Mouse (Mus musculus) spleen, adult 18-20 months (tissue): ENCODE measurements around the gene Lmod2.

Experiments used
- DNase-seq, 2 experiments: peaks; one replicate each; pipeline ENCODE4 v3.0.0; 2022; ENCODE audit warnings: mixed read lengths in 2 of 2

Lmod2 gene

DNA sequence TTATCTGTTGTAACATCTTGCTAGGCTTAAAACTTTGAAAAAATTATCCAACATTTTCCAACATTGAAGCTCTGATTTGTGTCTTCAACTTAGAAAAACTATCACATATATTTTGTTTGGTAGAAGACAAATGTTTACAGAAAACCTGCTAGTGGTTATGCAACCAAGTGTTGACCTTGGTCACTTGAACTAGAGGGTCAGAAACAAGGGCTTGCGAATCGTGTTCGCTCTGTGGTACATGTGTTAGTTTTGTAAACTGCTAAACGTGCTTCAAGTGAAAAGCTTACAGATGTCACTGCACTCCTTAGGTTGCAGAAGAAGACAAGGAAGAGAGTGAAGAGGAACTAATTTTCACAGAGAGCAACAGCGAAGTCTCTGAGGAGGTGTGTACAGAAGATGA, 5.4 kb downstream of the Lmod2 start:
- DNase-seq = no peak

DNA sequence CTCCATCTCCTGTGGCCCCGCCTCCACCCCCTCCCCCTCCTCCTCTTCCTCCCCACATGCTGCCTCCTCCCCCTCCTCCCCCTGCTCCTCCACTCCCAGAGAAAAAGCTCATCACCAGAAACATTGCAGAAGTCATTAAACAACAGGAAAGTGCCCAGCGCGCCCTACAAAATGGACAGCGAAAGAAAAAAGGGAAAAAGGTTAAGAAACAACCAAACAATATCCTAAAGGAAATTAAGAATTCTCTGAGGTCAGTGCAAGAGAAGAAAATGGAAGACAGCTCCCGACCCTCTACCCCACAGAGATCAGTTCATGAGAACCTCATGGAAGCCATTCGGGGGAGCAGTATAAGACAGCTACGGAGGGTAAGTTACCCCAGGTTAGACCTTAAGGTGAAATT, 6.7 kb downstream of the Lmod2 start:
- no peak for DNase-seq

DNA sequence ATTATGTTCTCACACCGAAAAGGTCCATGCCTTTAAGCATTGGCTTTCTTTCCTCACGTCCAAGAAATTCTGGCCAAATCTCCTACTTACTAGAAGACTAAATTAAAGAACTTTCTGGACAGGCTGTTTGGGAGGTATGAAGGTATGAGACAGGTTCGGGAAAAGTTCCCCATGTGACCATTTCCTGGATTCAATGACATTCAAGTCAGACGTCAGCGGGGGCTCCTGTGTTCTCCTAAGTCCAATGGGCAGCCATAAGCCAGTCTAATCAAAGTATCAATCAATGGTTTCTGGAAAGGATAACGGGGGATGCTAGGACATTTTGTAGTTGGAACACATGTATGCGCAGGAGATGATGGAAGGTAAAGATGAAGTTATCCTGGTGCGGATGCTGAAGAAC, 8.1 kb downstream of the Lmod2 start:
- DNase-seq = no peak

DNA sequence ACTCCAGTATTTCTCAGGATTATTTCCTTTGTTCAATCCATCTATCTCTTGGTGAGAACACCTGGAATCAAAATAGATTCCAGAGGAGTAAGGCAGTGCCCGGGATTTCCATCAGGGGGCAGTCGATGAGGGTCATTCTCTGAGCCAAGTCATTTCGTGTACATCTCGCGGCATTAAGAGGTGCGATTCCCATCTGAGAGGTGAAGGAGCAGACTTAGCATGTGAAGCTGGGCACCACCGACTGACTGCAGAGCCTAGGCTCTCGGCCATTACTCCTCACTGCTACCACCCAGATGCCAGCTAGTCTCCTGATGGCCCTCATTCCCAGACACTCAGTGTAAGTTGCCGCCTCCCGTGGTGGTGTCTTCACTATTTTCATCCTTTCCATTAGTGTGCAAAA, 8.9 kb downstream of the Lmod2 start:
- DNase-seq = no peak

DNA sequence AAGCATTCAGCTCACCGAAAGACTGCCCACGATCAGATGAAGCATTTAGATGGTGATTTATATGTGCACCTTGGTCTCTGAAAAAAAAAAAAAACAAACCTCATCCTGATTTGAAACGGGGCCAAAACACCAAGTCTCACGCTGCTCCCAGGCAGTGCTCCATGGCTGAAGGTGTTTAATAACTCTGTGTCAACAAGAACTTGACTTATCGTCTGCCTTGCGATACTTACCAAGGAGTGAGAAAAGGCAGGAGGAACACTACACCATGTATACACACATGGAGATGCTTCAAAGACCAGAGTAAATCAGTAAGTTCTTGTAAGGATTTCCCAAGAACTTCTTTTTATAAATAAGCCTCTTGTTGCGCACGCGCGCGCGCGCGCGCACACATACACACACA, 10.0 kb downstream of the Lmod2 start:
- DNase-seq = no peak

DNA sequence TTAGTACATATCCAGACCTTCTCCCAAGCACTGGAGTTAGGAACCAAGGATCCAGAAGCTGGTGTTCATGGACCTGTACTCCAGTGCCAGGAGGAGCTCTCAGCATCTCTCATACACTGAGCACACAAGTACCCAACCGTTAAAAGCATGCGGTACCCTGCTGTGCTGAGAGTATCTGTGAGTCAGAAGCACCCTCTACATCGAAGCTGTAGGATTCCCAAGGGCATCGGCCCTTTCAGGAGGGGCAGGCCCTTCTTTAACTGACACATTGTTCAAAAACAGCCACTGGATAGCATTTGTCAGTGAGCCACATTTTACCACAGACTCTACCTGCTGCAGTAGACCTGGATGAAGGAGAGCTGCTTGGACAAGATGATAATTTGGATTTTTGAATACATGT, 10.6 kb downstream of the Lmod2 start:
- no peak for DNase-seq

DNA sequence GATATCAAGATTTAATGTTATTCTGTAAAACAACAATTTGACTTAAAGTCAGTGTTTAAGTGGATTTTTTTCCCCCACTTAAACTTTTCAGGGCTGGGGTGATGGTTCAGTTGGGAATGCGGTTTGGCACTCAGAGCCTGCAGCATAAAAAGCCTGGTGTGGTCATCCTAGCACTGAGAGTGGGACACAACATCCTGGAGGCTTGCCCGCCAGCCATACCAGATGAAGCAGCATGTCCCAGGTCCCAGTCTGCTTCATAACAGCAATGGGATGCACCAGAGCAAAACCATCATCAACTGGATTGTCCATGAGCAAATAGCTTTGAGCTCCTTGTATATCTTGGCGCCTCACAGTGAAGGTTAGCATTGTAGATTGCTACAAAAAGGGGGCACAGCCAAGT, 11.1 kb downstream of the Lmod2 start:
- no peak for DNase-seq

DNA sequence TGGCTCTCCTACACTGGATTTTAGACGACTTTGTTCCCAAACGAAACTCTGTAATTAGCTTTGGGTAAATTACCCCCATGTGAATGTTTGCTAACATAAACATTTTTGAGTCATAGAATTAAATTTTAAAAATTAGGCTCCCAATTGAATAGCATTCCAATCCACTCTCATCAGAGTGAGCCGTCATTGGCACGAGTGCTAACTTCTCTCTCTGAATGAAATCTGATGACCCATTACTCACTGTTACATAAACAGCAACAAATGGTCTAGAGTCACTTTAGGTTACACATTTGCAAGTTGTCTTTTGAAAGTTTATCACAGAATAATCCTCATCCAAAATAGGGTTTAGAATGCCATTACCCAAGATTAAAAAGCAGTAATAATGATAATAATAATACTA, 12.0 kb downstream of the Lmod2 start:
- no peak for DNase-seq

DNA sequence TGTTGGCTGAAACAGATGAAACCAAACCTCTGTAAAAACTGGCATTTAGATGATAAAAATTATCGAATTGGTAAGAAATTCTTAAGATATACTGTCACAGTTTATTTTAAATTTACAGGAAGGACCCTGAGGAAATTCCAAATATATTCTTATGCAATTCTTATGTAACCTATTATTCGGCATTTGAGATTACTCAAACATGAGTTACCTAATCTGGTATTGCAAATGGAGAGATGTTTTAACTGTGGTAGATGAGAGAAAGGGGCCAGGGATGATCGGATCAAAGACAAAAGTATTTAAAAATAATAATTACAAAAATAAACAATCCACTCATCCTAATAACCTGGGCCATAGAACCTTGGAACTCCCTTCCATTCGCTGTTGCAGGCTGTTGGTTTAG, 12.8 kb downstream of the Lmod2 start:
- no peak for DNase-seq

DNA sequence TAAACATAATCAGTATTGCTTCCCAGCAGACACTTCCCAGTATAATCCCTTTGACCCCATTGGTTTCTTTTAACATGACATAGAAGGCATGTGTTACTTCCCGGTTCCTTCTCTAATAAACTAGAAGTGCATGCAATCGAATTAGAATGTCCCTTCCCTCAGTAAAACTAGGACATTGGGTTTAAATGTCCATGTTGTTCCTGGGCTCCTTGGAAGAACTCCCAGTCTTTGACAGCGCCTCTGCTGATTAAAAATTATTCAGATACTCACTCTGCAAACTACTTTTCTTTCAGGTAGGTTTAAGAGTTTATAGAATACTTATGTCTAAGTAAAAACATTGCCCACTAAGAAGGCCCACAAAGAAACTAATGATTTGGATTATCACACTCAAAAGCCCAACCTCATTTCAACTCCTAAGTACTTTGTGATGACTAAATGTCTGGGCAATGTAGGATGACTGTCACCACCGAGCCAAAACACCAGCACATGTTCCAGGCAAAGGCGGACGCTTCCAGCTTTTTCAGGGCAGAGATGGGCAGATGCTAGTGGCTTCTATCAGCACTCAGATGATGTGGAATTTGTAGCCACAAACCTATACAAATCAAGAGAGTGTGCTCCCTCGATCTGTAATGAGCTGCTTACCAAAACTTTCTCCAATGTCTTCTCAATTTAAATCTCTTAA, 14.7 kb downstream of the Lmod2 start:
- DNase-seq = no peak

DNA sequence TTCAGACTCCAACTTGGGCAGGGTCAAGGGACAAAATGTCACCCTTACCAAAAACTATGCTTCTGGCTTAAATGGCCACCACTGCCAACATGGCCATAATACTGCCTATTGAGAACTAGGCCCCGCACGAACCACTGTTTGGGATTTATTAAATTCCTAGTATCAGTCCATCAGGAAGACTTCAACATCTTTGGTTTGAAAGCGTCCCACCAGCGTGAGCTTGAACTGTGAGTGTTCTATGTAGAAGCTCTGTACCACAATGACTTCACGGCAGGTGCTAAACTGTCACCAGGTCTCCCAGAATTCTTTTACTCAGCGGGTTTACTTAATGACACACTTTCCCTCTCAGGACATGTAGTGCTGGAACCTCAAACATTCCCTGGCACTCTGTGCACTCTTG, 15.8 kb downstream of the Lmod2 start:
- DNase-seq = no peak

DNA sequence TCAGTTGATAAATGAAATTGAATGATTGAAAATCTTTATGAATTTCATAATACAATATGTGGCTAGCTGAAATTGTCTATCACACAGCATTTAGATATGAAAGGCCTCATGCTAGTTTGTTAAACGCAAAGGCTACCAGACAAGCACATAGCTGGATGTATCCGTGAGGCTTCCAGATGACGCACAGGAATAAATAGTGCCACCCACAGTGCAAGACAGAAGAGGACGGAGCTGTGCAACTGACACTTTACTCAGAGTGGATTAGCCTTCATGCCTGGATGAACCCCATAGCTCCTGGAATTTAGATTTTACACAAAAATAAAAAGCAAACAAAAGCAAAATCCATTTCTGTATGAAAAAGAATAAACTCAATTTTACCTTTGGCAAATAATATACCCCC, 16.4 kb downstream of the Lmod2 start:
- no peak for DNase-seq

DNA sequence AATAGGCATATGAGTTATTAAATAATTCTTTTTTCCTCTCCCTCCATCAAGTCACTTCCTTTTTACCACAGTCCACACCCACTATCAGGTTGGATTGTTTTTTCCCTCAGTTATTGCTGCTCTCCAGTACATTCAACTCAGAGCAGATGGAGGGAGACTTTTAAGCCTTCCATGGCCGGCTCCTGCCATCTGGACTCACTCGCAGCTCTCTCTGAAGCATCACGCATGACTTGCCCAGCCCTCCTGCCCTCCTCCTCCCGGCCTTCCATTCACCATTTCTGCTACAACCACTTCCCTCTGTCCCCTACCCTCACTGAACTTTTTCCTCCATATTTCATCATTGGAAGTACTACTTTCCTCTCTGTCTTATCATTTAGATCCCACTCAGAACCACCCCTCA, 19.2 kb downstream of the Lmod2 start:
- no peak for DNase-seq

DNA sequence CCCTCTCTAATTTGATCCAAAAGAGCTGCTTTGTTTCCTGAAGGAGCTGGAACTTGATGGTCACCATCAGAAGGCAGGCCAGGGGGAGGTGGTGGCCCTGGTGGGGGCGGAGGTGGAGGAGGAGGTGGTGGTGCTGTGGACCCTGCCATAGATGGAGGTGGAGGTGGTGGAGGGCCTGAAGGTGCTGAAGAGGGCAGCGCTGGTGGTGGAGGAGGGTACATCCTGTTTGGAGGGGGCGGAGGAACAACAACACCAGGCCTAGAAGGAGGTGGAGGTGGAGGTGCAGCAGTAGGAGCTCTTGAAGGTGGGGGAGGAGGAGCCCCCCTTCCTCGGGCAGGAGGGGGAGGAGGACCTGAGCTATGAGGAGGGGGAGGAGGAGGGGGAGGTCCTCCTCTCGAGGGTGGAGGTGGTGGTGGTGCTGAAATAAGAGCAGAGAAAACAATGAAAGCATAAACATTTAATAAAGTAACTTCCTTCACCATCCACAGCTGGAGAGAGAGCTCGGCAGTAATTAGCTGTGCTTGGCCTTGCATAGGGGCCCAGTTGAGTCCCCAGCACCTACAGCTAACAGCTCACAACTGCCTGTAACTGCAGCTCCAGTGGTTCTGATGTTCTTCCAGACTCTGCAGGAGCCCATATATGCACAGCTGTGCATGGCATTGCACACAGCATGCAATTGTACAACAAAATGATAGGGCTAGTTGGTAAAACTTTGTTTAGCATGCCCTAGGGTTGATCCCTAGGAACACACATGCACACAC, 21.9 kb downstream of the Lmod2 start:
- no peak for DNase-seq

DNA sequence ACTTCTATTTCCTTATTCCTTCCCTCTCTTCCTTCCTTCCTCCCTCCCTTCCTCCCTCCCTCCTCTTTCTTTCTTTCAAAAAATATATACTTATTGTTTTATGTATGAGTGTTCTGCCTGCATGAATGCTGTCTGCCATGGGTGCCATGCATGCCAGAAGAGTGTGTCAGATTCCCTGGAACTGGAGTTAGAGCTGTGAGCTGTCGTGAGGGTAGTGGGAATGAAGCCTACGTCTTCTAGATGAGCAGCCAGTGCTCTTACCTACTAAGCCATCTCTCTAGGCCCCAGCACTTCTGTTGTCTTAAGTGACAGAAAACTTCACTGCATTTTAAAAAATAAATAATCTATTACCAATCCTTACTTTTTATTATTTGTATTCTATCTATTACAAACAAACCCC, 23.4 kb downstream of the Lmod2 start:
- no peak for DNase-seq

DNA sequence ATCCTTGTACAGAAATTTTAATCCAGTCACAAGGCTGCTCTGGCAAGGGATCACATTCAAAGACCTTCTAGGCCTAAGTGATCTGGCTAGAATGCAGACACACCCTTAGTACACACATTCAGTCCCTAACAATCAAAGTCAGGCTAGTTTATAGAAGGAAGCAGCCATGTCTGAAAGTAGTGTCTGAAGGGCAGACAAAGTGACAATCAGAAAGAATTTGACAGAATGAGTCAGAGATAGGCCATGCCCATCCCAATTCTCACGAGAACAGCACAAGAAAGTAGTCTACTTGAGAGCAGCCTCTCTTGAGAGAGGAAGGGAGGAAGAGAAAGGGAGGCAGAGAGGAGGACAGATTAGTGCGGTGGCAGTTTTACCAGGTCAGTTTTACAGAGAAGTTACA, 24.5 kb downstream of the Lmod2 start:
- DNase-seq = no peak

DNA sequence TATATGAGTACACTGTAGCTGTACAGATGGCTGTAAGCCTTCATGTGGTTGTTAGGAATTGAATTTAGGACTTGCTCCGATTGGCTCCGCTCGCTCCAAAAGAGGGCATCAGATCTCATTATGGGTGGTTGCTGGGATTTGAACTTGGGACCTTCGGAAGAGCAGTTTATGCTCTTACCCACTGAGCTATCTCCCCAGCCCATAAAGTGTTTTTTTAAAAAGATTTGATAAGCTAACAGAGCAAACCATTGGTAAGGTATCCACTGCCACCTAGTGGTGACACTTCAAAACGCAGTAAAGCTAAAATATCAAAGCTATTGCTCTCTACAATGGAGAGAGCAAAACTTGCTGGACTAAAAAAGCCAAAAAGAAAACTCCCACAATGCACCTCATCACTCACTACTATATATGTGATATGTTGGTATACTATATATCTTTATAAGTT, 30.0 kb downstream of the Lmod2 start:
- peak in 1 of 2 experiments; percentile 22 for DNase-seq

DNA sequence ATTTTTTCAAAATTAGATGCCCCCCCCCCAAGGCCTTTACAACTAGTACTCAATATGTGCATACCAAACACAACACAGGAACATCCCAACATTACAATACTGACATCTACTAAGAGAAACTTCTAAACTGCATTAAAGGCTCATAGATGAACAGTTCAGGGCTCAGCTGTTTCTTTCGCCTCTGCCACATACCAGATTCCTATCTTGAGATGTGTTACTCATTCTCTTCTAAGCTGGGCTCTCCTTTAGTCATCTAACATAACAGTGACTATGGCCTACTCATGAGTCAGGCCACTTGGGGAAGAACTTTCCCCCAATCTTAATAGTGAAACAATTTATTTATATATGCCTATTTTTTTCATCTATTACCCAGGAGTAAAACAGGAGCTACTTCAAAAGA, 30.9 kb downstream of the Lmod2 start:
- DNase-seq = no peak

DNA sequence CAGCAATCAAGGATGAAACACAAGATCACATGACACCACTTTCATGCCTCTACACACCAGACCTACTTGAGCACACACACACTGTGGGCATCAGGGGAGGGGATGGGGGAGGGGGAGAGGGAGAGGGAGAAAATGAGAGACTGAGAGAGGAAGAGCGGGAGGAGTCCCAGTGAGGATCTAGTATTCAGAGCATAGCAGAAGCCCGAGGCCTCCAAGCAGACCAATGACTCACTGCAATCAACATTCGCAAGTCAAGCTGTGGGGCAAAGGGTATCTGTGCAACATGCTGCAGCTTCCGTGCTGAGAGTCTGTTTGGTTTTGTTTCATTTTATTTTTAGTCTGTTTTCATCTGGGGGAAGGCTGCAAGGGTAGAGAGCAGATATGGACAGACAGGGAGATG, 34.5 kb downstream of the Lmod2 start:
- no peak for DNase-seq

DNA sequence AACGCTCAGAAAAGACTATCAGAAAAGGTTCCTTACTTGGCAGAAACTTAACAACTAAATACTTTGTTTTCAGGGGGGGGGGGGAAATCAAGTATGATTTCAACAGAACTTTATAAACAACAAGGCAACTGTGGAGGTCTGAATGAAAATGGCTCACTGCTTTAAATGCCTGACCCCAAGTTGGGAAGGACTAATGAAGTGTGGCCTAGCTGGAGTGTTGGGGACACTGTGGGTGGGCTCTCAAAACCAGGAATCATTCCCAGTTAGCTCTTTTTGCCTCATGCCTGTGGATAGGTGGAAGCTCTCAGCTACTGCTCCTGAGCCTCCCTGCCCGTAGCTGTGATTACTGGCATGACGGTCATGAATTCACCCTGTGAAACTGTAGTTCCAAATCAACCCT, 36.5 kb downstream of the Lmod2 start:
- DNase-seq = no peak

DNA sequence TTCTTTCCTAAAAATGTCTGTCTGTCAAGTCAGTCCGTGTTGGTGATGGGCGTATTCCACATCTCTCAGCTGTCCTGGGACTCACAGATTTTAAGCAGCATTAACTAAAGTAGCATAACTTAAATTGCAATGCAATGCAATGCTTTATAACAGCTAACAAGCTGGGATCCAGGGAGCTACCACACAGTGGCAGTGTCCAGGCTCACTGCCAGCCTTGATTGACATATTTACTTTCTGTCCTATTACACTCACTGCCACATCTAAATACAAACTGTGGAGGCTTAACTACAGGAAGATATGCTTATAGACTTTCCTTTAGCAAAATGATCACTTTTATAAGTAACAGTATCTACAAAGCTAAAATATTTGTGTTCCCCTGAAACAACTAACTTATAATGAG, 38.3 kb downstream of the Lmod2 start:
- no peak for DNase-seq

DNA sequence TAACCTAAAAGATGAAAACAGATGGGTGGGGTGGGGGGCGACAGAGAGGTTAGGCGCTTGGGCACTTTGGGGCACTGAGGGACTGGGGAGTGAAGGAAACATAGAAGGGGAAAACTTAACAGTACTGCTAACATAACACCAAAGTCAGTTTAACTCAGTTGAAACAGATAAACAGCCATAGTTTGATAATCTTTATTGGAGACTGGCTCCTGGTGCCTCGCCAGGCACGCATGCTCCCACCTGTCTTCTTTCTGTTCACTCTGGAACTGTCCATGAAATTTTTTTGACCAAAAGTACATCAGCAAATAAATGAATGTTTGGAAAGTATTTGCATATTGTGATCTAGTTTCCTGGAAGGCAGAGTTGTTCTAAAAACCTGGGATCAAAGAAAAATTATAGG, 43.7 kb downstream of the Lmod2 start:
- no peak for DNase-seq

DNA sequence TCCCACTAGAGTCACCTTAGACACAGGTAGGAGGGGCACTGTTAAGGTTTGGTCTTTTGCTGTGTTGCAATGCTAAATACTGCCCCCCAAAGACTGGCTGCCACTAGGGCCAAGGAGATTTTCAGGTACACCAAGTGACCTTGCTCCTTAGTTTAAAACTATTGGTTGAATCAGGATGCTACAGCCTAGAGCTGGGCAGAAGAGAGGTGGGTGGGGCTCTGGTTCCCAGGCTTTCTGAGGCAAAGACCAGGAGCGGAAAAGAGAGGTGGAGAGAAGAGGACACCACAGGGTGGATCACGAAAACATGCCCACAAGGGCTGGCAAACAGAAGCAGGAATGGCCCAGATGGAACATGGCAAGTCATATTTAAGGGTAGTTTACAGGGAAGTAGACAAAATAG, 44.6 kb downstream of the Lmod2 start:
- DNase-seq = no peak

DNA sequence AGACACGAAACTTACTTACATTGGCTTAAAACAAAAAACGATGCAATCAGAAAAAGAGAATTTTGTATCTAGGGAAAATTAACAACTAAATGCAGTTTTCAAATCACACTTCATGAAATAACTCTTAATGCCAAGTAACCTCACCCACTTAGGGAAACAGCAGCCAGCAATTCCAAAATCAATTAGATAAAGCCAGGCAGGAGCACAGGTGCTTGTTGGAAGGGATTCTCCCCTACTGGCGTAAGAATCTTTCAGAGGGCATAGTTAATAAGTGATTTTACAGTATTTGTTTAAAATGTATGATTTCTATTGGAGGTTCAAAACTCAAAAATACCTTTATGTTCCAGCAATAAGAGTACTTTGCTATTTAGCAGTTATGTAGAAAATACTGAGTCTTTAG, 45.4 kb downstream of the Lmod2 start:
- no peak for DNase-seq
